Mouse (Mus musculus) thymus, postnatal 0 days (tissue): Measurements from ENCODE around the gene Myo1a. TPM values are rescaled to one million over a fixed set of nuclear protein-coding genes. Genes with fewer than 3 reads are reported as not detected.
"Not testable (repeated sequence)": the region's sequence is repeated elsewhere in the genome, so short reads cannot be mapped to it uniquely, and the experiment has no call there.

Experiments
- DNase-seq: peaks from one replicate; pipeline ENCODE4 v3.0.0-alpha.2; 2015; ENCODE audit warnings: low spot score
- polyA plus RNA-seq: library from polyadenylated mRNA; unstranded; fragments of >200 nt; fragmentation: Nextera tagmentation; extraction: Ambion mirVana; gene quantifications from 2 replicates; pipeline ENCODE4 v1.2.1, GENCODE M21; 2015

Gene Myo1a
- polyA plus RNA-seq, 1 experiment from 2014 or later, result 0.62 TPM

DNA sequence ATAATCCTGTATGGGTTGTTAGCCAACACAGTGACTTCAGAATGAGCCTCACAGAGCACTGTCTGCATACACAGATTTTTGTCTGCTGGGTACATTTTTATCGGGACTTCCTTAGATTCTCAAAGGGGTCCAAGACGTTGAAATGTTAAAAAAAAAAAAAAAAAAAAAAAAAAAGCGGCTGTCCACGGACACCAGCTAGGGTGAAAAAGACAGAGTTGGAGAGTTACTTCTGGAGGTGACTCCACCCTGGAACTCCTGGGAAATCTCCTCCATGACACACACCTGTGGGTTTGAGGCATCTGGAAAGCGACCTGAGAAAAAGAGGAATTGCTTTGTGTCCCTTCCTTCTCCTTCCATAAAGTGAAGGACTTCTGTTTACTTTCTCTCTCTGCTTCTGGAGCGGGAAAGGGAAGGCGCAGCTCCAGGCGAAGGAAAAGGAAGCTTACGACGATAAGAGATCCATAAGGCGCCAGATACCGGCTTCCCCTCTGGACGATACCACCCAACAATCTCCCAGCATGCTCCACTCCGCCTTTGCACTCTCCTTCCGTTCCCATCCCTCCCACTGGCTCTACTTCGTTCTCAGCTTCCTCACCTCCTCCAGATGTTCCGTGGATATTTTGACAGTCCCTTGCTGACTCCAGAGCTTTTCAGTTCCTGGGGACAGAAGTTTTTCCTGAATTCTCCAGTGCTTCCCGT lies 50.9 kb downstream of the Myo1a start:
- DNase-seq, result no peak

DNA sequence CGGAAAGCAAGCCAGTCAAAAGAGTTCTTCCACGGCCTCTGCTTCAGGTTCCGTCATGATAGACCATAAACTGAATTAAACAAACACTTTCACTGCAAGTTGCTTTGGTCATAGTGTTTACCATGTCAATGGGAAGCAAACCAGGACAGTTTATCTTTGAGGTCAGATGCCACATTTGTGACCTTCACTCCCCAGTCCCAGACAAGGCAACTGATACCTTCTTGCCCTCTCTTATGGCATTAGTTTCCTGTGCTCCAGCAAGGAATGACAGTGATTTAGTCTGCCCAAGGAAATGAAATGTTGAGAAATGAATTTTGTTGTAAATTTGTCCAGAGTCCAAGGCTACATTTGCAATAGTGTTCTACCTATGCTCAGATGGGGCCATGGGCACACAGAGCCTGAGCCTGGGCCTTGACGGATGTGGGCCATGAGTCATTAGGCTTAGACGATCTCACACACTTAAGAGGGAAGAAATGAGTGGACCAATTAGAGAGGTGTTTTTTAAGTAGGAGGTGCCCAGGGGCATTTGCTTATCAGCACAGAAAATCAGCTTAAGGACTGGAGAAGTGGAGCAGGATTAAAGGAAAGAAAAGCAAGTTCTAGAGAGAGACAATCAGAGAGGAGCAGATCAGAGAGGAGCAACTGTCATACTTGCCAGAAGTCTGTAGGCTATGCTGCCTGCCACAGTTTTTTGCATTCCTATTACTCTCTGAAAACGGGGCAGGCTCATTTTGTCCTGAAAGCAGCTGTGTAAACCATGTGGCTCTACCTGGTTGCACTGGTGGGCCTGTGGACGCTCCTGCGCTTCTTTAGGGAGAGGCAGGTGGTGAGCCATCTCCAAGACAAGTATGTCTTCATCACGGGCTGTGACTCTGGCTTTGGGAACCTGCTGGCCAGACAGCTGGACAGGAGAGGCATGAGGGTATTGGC lies 54.5 kb downstream of the Myo1a start, which contains the start of the genes Rdh1 and Rdh16f1:
Gene Rdh1 (plus strand): TSS at position 541 of the 930 bp plus-strand sequence.
Gene Rdh16f1 (plus strand): TSS at position 607 of the 930 bp plus-strand sequence.
- DNase-seq, result no peak

DNA sequence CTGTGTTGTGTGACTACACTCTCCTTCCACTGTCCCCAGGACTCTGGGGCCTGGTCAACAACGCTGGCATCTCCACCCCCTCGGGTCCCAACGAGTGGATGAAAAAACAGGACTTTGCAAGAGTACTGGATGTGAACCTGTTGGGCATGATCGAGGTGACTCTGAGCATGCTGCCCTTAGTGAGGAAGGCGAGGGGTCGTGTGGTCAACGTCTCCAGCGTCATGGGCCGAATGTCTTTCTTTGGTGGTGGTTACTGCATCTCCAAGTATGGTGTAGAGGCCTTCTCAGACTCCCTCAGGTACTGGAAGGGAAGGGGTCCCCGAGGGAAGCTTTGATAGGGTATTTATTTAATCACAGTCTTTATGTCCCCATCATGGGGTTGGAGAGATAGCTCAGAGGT lies 58.0 kb downstream of the Myo1a start:
- DNase-seq, result not testable (repeated sequence)

DNA sequence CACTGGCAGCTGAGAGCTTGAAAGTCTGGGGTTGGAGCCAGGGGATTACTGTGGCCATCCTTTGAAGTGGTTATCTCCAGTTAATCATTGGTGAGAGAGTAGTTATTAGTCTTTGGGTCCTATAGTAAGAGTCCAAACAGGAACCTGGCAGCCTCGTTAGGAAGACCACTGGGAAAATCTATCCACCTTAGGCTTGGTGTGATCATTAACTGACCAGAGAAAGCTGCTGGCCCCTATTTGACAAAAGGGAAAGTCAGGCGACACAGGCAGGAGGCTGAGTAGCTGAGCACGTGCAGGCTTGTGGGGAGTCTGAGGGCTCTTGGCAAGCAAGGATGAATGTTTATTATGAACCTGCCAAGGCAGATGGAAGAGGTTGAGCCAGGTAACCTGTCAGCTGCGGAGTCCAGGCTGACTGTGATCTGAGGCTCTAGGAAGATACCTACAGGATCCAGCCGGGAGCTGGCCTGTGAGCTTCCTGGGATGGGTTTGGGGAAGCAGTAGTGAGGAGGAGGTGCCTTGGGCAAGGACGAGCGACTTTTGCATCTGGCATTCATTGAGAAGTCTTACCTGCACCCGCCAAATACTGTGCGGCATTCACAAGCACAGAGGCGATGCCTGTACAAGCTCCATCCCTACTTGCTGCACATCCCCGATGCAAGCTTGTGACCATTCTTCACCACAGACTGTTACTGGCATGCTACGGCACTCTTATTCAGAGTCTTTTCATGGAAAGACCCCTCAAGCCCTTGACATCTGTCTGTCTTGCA lies 59.1 kb downstream of the Myo1a start:
- no peak for DNase-seq

DNA sequence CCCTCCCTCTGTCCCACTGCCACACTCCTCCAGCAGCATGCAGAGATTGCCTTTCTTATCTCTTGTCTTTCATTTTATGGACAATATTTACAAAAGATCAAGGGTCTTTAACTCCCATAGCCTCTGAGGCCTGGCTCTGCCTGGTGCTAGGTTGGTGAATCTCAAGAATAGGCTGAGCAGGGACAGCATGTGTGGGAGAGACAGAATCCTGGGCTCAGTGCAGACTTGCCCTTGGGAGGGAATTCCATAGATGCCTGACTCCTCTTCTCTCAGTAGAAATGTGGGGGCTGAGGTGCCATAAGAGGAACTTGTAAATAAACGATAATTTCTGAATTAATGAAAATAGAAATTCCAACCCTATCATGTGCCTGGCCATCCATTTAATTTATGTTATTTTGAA lies 61.6 kb downstream of the Myo1a start:
- no peak for DNase-seq

Other genes with a start within 250 kb of the Myo1a start
- gene Stac3, start 203.5 kb upstream of the Myo1a start, polyA plus RNA-seq, result 0.30 and 0.73 TPM in 2 replicates
- 10.4 and 13.2 TPM in 2 replicates for gene Ndufa4l2, start 190.2 kb upstream of the Myo1a start, polyA plus RNA-seq
- gene Shmt2, start 182.7 kb upstream of the Myo1a start, polyA plus RNA-seq, result 102 and 118 TPM in 2 replicates
- 0.19 and 0.23 TPM in 2 replicates for gene Nxph4, start 170.6 kb upstream of the Myo1a start, polyA plus RNA-seq
- gene Lrp1, start 84.0 kb upstream of the Myo1a start, polyA plus RNA-seq, result 8.0 and 8.6 TPM in 2 replicates
- 38.4 and 47.9 TPM in 2 replicates for gene Stat6, start 62.2 kb upstream of the Myo1a start, polyA plus RNA-seq
- gene Nemp1, start 38.3 kb upstream of the Myo1a start, polyA plus RNA-seq, result 10.6 and 10.9 TPM in 2 replicates
- gene Nab2, start 36.6 kb upstream of the Myo1a start, polyA plus RNA-seq, result 9.2 and 10.0 TPM in 2 replicates
- 3.1 and 3.9 TPM in 2 replicates for gene Tac2, start 19.3 kb downstream of the Myo1a start, polyA plus RNA-seq
- gene Zbtb39, start 34.4 kb downstream of the Myo1a start, polyA plus RNA-seq, result 1.3 and 1.7 TPM in 2 replicates
- gene Gpr182, start 46.6 kb downstream of the Myo1a start, polyA plus RNA-seq, result 0.90 and 1.1 TPM in 2 replicates
- gene Rdh1, start 54.6 kb downstream of the Myo1a start, polyA plus RNA-seq, result 0.03 TPM in 1 of 2 replicates, not detected in the other
- 0.09 TPM in 1 of 2 replicates, not detected in the other for gene Rdh16f1, start 54.6 kb downstream of the Myo1a start, polyA plus RNA-seq
- gene Rdh9, start 71.2 kb downstream of the Myo1a start, polyA plus RNA-seq, result not detected in 2 replicates
- 0.05 TPM in 1 of 2 replicates, not detected in the other for gene Rdh16, start 96.0 kb downstream of the Myo1a start, polyA plus RNA-seq
- gene Rdh19, start 144.8 kb downstream of the Myo1a start, polyA plus RNA-seq, result not detected in 2 replicates
- gene Rdh16f2, start 161.3 kb downstream of the Myo1a start, polyA plus RNA-seq, result 0.10 TPM in 1 of 2 replicates, not detected in the other
- gene Rdh7, start 183.6 kb downstream of the Myo1a start, polyA plus RNA-seq, result not detected in 2 replicates
- gene Sdr9c7, start 193.3 kb downstream of the Myo1a start, polyA plus RNA-seq, result 0.33 and 0.39 TPM in 2 replicates